Mouse (Mus musculus) MEL (cell line): ENCODE results near the gene Bhlhe41. TPM values are rescaled to one million over a fixed set of nuclear protein-coding genes. Genes with fewer than 3 reads are reported as not detected.
A peak's percentile ranks its signal among the peaks of the same experiment; 100 is the strongest.

ENCODE experiments used
- DNase-seq: peaks from one replicate; pipeline ENCODE4 v3.0.0; 2011; ENCODE audit warnings: low read depth, low spot score
- H3K27ac ChIP-seq: 2 replicates; pipeline ENCODE4 v1.5.1; 2012; ENCODE audit warnings: low read depth, mild to moderate bottlenecking, control low read depth, low read length, moderate library complexity; ENCODE audit not compliant: control insufficient read depth
- H3K27me3 ChIP-seq, 2 experiments: fragments of 150-350 bp in 1 of 2; sonication (generic) in 1 of 2; 2 replicates each; pipeline ENCODE4 v1.6.1; 2012; ENCODE audit warnings: low read length in 2 of 2, mild to moderate bottlenecking in 2 of 2, improper control_type of control experiment in 1 of 2, moderate library complexity in 1 of 2; ENCODE audit not compliant: insufficient read depth in 2 of 2, control insufficient read depth in 1 of 2
- H3K36me3 ChIP-seq, 2 experiments: 2 replicates each; pipeline ENCODE4 v1.6.1; 2012 to 2014; ENCODE audit warnings: low read length in 2 of 2, improper control_type of control experiment in 1 of 2, inconsistent platforms in 1 of 2, mild to moderate bottlenecking in 1 of 2; ENCODE audit not compliant: insufficient read depth in 2 of 2, control insufficient read depth in 1 of 2
- H3K4me1 ChIP-seq, 2 experiments: fragments of 150-350 bp in 1 of 2; sonication (generic) in 1 of 2; 2 replicates each; pipeline ENCODE4 v1.6.1; 2012; ENCODE audit warnings: low read length in 2 of 2, improper control_type of control experiment in 1 of 2, mild to moderate bottlenecking in 1 of 2; ENCODE audit not compliant: insufficient read depth in 2 of 2, control insufficient read depth in 1 of 2
- H3K4me3 ChIP-seq, 2 experiments: fragments of 150-350 bp in 1 of 2; sonication (generic) in 1 of 2; 2 replicates each; pipeline ENCODE4 v1.5.1; 2012; ENCODE audit warnings: low read depth in 2 of 2, low read length in 2 of 2, mild to moderate bottlenecking in 2 of 2, moderate library complexity in 2 of 2, control low read depth in 1 of 2, improper control_type of control experiment in 1 of 2; ENCODE audit not compliant: control insufficient read depth in 1 of 2, insufficient read depth in 1 of 2
- H3K79me2 ChIP-seq: 2 replicates; pipeline ENCODE4 v1.6.1; 2012; ENCODE audit warnings: mild to moderate bottlenecking, low read length, moderate library complexity; ENCODE audit not compliant: control insufficient read depth, poor library complexity, insufficient read depth
- H3K9ac ChIP-seq: 2 replicates; pipeline ENCODE4 v1.6.1; 2012; ENCODE audit warnings: low read depth, mild to moderate bottlenecking, control low read depth, low read length, moderate library complexity; ENCODE audit not compliant: control insufficient read depth, poor library complexity, severe bottlenecking
- H3K9me3 ChIP-seq: fragments of 150-350 bp; sonication (generic); replicated peaks from 2 replicates; pipeline ENCODE4 v1.6.1; 2012; ENCODE audit warnings: mild to moderate bottlenecking, low read length, improper control_type of control experiment, moderate library complexity; ENCODE audit not compliant: insufficient read depth
- BHLHE40 ChIP-seq: IDR thresholded peaks from 2 replicates; pipeline ENCODE4 v1.6.1; 2012; ENCODE audit warnings: low read depth, mild to moderate bottlenecking, inconsistent platforms, low read length, improper control_type of control experiment, borderline replicate concordance
- CHD2 ChIP-seq: IDR thresholded peaks from 2 replicates; pipeline ENCODE4 v1.6.1; 2011; ENCODE audit warnings: low read length, improper control_type of control experiment
- CTCF ChIP-seq, 3 experiments: IDR thresholded peaks in 2 of 3; conservative IDR thresholded peaks in 1 of 3; 2 replicates each; pipeline ENCODE4 v1.5.1; 2011 to 2012; ENCODE audit warnings: low read length in 3 of 3, low read depth in 2 of 3, mild to moderate bottlenecking in 2 of 3, improper control_type of control experiment in 1 of 3, inconsistent platforms in 1 of 3, mixed read lengths in 1 of 3, moderate library complexity in 1 of 3; ENCODE audit not compliant: control insufficient read depth in 1 of 3, insufficient read depth in 1 of 3, poor library complexity in 1 of 3, severe bottlenecking in 1 of 3
- EP300 ChIP-seq, 2 experiments: IDR thresholded peaks; 2 replicates each; pipeline ENCODE4 v1.6.1; 2011; ENCODE audit warnings: improper control_type of control experiment in 2 of 2, low read length in 2 of 2, low read depth in 1 of 2, mild to moderate bottlenecking in 1 of 2
- GATA1 ChIP-seq: IDR thresholded peaks from 2 replicates; pipeline ENCODE4 v1.6.1; 2011; ENCODE audit warnings: low read depth, low read length, improper control_type of control experiment
- HCFC1 ChIP-seq: IDR thresholded peaks from 2 replicates; pipeline ENCODE4 v1.6.1; 2012; ENCODE audit warnings: low read depth, mild to moderate bottlenecking, inconsistent platforms, low read length, improper control_type of control experiment, moderate library complexity
- MAFK ChIP-seq: IDR thresholded peaks from 2 replicates; pipeline ENCODE4 v1.6.1; 2011; ENCODE audit warnings: low read depth, mild to moderate bottlenecking, low read length, improper control_type of control experiment, borderline replicate concordance
- MAX ChIP-seq: IDR thresholded peaks from 2 replicates; pipeline ENCODE4 v1.6.1; 2011; ENCODE audit warnings: low read length, improper control_type of control experiment
- MAZ ChIP-seq: IDR thresholded peaks from 2 replicates; pipeline ENCODE4 v1.6.1; 2012; ENCODE audit warnings: low read depth, mild to moderate bottlenecking, inconsistent platforms, low read length, improper control_type of control experiment
- MEF2A ChIP-seq: IDR thresholded peaks from 2 replicates; pipeline ENCODE4 v1.6.1; 2014; ENCODE audit warnings: low read depth, mild to moderate bottlenecking, inconsistent platforms, low read length, improper control_type of control experiment; ENCODE audit not compliant: poor library complexity, insufficient replicate concordance, severe bottlenecking; ENCODE audit errors: extremely low read depth
- MYB ChIP-seq: IDR thresholded peaks from 2 replicates; pipeline ENCODE4 v1.6.1; 2011; ENCODE audit warnings: mild to moderate bottlenecking, low read depth, low read length, improper control_type of control experiment
- MYC ChIP-seq: IDR thresholded peaks from 2 replicates; pipeline ENCODE4 v1.6.1; 2011; ENCODE audit warnings: low read depth, mild to moderate bottlenecking, low read length, improper control_type of control experiment, moderate library complexity
- NELFE ChIP-seq: IDR thresholded peaks from 2 replicates; pipeline ENCODE4 v1.6.1; 2011; ENCODE audit warnings: low read depth, low read length, improper control_type of control experiment
- POLR2A ChIP-seq, 2 experiments: IDR thresholded peaks; 2 replicates each; pipeline ENCODE4 v1.6.1; 2011 to 2012; ENCODE audit warnings: low read length in 2 of 2, mild to moderate bottlenecking in 2 of 2, control low read depth in 1 of 2, improper control_type of control experiment in 1 of 2, low read depth in 1 of 2, moderate library complexity in 1 of 2; ENCODE audit not compliant: control insufficient read depth in 1 of 2, insufficient read depth in 1 of 2, poor library complexity in 1 of 2
- POLR2AphosphoS5 ChIP-seq: IDR thresholded peaks from 2 replicates; pipeline ENCODE4 v1.6.1; 2012; ENCODE audit warnings: low read depth, borderline replicate concordance, mild to moderate bottlenecking, inconsistent platforms, low read length, moderate library complexity, mixed read lengths
- SMC3 ChIP-seq: IDR thresholded peaks from 2 replicates; pipeline ENCODE4 v1.6.1; 2011; ENCODE audit warnings: low read depth, low read length, improper control_type of control experiment
- TAL1 ChIP-seq: IDR thresholded peaks from 2 replicates; pipeline ENCODE4 v1.6.1; 2012; ENCODE audit warnings: mild to moderate bottlenecking, inconsistent platforms, low read length, moderate library complexity, mixed read lengths
- TBP ChIP-seq: IDR thresholded peaks from 2 replicates; pipeline ENCODE4 v1.8.0; 2011; ENCODE audit warnings: low read depth, low read length, improper control_type of control experiment
- TCF12 ChIP-seq: IDR thresholded peaks from 2 replicates; pipeline ENCODE4 v1.6.1; 2014; ENCODE audit warnings: low read depth, mild to moderate bottlenecking, inconsistent platforms, low read length, improper control_type of control experiment, moderate library complexity
- USF1 ChIP-seq: IDR thresholded peaks from 2 replicates; pipeline ENCODE4 v1.6.1; 2014; ENCODE audit warnings: low read depth, mild to moderate bottlenecking, inconsistent platforms, low read length, improper control_type of control experiment, moderate library complexity
- ZKSCAN1 ChIP-seq: IDR thresholded peaks from 2 replicates; pipeline ENCODE4 v1.6.1; 2012; ENCODE audit warnings: low read depth, mild to moderate bottlenecking, inconsistent platforms, low read length, improper control_type of control experiment, moderate library complexity
- polyA plus RNA-seq, 2 experiments: library from polyadenylated mRNA; stranded (reverse) in 1 of 2; unstranded in 1 of 2; fragments of >175 nt in 1 of 2; fragments of >200 nt in 1 of 2; gene quantifications; 2 replicates each; pipeline versions ENCODE4 v1.2.1 to v1.2.4; 2012; ENCODE audit warnings: low replicate concordance in 2 of 2, low read depth in 1 of 2; ENCODE audit not compliant: insufficient read length in 2 of 2, insufficient read depth in 1 of 2, missing spikeins in 1 of 2
- total RNA-seq: library from RNA; depleted of rRNA; stranded (reverse); fragments of 300-350 nt; gene quantifications from 2 replicates; pipeline ENCODE4 v1.2.3, GENCODE M21; 2012

Bhlhe41 gene
- total and polyA plus RNA-seq, 3 experiments = not detected

DNA sequence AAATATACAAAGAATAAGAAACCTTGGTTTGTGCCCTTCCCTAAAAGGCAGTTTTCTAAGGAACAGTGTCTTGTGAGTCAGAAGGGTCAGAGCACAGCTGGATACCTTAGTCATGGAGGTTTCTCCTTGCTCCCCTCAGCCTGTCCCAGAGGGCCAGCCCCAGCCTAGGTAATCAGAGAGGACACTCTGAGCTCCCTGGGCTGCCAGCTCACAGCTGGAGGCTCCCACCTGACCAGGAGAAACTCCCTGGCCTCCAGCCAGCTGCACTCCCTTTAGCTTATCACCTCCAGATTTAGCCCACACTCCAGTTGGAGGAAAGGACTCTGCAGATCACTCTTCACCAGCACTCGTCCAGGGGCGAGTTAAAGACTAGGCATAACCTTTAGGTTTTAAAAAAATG is 14.6 kb downstream of the Bhlhe41 start (continued):
- TF ChIP-seq TCF12 = peak; percentile 48
- TF ChIP-seq ZKSCAN1 = no peak
- TF ChIP-seq HCFC1 = no peak
- no peak for TF ChIP-seq NELFE
- TF ChIP-seq TBP = no peak
- TF ChIP-seq CHD2 = no peak
- TF ChIP-seq CTCF (IDR thresholded peaks at IDR 0.05 in 2 of 3, conservative IDR thresholded peaks at IDR 0.05 in 1 of 3; ENCODE audit: control insufficient read depth in 1 of 3, insufficient read depth in 1 of 3, low read depth in 2 of 3, low read length in 3 of 3, poor library complexity in 1 of 3, severe bottlenecking in 1 of 3) = no peak
- no peak for TF ChIP-seq BHLHE40
- TF ChIP-seq GATA1 = no peak
- TF ChIP-seq MYC = no peak
- TF ChIP-seq POLR2A (IDR thresholded peaks at IDR 0.05; ENCODE audit: control insufficient read depth in 1 of 2, insufficient read depth in 1 of 2, low read depth in 1 of 2, low read length in 2 of 2, poor library complexity in 1 of 2) = no peak
- no peak for TF ChIP-seq MEF2A
- TF ChIP-seq MAFK = no peak
- TF ChIP-seq POLR2AphosphoS5 = no peak
- 0 out of 4 replicates have a peak, but pooled peaks of 1 of the 2 experiments have one; percentile 15 for TF ChIP-seq EP300 (IDR thresholded peaks at IDR 0.05; ENCODE audit: low read depth in 1 of 2, low read length in 2 of 2)

- H3K4me1 ChIP-seq = peaks cover 0 to 14% of the 10 kb centered on the region in 2 experiments; a peak in 2 of 4 replicates
- TF ChIP-seq TBP (no peak), MAZ (no peak), NELFE (no peak), MAX (no peak), USF1 (no peak), SMC3 (no peak), CHD2 (no peak)
- H3K9me3 ChIP-seq = no peaks in the 10 kb centered on the region
- no peak overlapping the region for H3K27ac ChIP-seq
- H3K79me2 ChIP-seq = no peaks in the 10 kb centered on the region
- no peak for DNase-seq
- peaks cover 0 to 2% of the 10 kb centered on the region in 2 experiments; a peak in 2 of 4 replicates for H3K36me3 ChIP-seq
- no peak overlapping the region for H3K9ac ChIP-seq
- H3K27me3 ChIP-seq = no peaks in the 10 kb centered on the region
- no peak overlapping the region for H3K4me3 ChIP-seq
These were observed 17.7 kb downstream of the Bhlhe41 start for GRCm38 (mm10) chr6:145847661-145848060.

DNA sequence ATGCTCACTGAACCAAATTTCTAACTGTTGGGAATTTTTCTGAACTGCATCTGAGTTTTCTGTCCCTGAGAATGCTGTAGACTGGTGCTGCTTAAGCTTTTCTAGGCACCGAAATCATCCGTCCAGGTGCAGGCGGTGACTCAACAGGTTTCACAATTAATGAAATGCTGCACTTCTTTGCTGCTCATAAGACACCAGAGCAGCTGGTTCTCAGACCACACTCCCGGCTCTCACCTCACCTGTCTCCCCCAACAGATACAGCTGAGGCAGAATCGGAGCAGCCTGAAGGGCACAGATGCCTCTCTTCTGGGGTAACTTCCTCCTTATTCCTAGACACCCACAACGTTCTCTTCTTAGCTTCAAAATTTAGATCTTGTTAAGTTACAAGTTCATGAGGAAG is 18.4 kb downstream of the Bhlhe41 start:
- H3K4me1 ChIP-seq = peaks cover 0 to 14% of the 10 kb centered on the region in 2 experiments; a peak in 2 of 4 replicates
- no peak overlapping the region for H3K27ac ChIP-seq
- no peak for TF ChIP-seq TAL1
- no peak for TF ChIP-seq POLR2AphosphoS5
- no peak for TF ChIP-seq NELFE
- TF ChIP-seq GATA1 = no peak
- TF ChIP-seq CHD2 = no peak
- TF ChIP-seq SMC3 = no peak
- TF ChIP-seq MYB = no peak
- no peak for TF ChIP-seq ZKSCAN1
- no peak overlapping the region for H3K4me3 ChIP-seq
- no peaks in the 10 kb centered on the region for H3K27me3 ChIP-seq
- DNase-seq = no peak
- H3K9ac ChIP-seq = no peak overlapping the region
- H3K36me3 ChIP-seq = peaks cover 0 to 2% of the 10 kb centered on the region in 2 experiments; a peak in 2 of 4 replicates
- no peaks in the 10 kb centered on the region for H3K9me3 ChIP-seq
- no peaks in the 10 kb centered on the region for H3K79me2 ChIP-seq
